Mouse (Mus musculus) spleen, adult 10 weeks (tissue): ENCODE measurements around the gene Cypt1. TPM values are rescaled to one million over a fixed set of nuclear protein-coding genes. Genes with fewer than 3 reads are reported as not detected.

Experiments
- polyA plus RNA-seq: library from polyadenylated mRNA; stranded (reverse); fragments of 350-450 nt; fragmentation: Illumina TruSeq; extraction: RNeasy Lipid Tissue Mini Kit (QIAGEN cat#74804); gene quantifications from one replicate; pipeline ENCODE4 v1.2.3, GENCODE M21; 2015; ENCODE audit warnings: low replicate concordance; ENCODE audit not compliant: insufficient read depth

The Cypt1 gene
- not detected for polyA plus RNA-seq

DNA sequence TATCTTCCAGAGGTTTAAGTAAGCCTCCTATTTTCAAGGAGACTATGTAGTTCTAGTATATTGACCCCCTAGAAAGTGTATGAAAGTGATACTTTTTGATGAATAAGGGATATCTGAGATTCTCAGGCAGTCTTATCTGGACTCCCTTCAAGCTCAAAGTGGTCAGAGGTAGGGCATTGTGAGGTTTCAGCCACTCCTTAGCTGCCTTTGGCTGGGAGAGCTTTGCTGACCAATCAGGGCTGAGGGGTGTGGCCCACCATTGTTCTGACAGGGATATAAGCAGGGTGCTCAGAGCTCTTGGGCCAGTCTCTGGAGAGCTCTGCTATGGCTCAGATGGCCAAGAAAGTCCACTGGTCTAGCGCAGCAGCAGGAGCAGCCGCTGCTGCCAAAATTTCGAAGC is at the start of gene Cypt1:
Gene Cypt1 (plus strand): TSS at position 301 of the 400 bp plus-strand sequence.

Other genes with a start within 250 kb of the Cypt1 start
- gene Maoa, start 96.8 kb downstream of the Cypt1 start, polyA plus RNA-seq: 7.2 TPM